Mouse (Mus musculus): ENCODE measurements at regions not wholly inside any gene's neighbourhood (a gene's known extent, or its start where the extent isn't known, plus 50 kb on each side); places are given as distances from the start of the nearest gene placed in this dataset.

GRCm38 (mm10) chr3:42039632-42040031 lies 297.2 kb downstream of the D3Ertd751e start:
- TF ChIP-seq CTCF (IDR thresholded peaks at IDR 0.05; ENCODE audit: insufficient read depth, low read depth, low read length) (no peak), POLR2A (IDR thresholded peaks at IDR 0.05; ENCODE audit: insufficient read depth, low read depth, low read length) (no peak)

Data from olfactory bulb, adult 2 months (tissue).